Mouse (Mus musculus) gastrocnemius, postnatal 36 days (tissue): ENCODE measurements around the gene Prkcq. TPM values are rescaled to one million over a fixed set of nuclear protein-coding genes. Genes with fewer than 3 reads are reported as not detected.

Experiments used
- DNase-seq, 2 experiments: peaks; one replicate each; pipeline ENCODE4 v3.0.0; 2022
- intact Hi-C: fragments of 180-260 bp; cut with DNase I; formaldehyde crosslinking; loops from one replicate; pipeline ENCODE4 v1.15.1; 2025
- total RNA-seq, 2 experiments: library from RNA; stranded (reverse); gene quantifications; 2 replicates each; pipeline ENCODE4 v1.2.3; 2021

The Prkcq gene
- total RNA-seq, 2 experiments from 2014 or later = 45.6 to 65.2 TPM

DNA sequence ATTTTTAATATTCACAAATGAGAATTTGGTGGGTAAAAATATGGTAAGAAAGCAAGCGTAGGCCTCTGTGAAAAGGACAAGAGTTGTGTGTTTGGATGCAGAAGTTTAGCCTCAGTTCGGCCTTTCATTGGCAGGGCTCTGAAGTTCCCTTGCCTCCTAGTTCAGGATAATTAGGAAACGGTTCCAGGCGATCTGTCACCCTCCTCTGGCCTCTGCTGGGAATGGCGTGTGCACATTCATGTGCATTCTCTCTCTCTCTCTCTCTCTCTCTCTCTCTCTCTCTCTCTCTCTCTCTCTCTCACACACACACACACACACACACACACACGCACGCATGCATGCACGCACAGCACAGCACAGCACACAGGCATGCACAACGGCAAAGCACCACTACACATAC lies 93.5 kb downstream of the Prkcq start:
- no peak for DNase-seq
- intact Hi-C loops = no loop called here

DNA sequence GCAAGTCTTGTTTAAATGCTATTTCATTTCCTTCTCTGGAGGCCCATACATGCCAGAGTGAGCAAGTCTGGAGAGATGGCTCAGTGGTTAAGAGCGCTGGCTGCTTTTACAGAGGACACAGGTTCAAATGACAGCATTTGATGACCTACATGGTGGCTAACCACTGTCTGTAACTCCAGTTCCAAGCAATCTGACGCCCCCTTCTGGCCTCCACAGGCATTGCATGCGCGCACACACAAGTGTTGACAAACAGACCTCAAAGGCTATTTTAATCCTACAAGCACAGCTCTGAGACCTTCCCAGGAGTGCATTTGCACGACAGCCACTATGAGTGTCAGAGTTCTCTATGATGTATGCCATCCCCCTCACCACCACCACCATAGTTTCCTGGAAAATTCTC lies 94.4 kb downstream of the Prkcq start:
- intact Hi-C loops = no loop called here
- no peak for DNase-seq

DNA sequence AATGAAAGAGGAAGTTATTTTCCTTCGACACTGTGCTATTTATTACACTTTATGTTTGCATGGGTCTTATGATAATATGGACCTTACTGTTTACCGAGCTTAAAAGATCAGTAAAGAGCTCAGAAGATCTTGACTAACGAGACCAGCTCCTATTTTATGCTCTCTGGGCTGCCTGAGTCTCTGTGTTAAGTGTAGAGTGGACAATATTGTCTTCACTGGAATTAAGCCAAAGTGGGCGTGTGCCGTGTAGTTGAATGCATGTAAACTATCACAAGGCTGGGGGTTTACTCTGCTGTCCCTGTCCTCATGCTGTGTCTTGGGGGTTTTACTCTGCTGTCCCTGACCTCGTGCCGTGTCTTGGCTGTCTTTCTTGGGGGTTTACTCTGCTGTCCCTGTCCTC lies 107.1 kb downstream of the Prkcq start:
- intact Hi-C loops = no loop called here
- no peak for DNase-seq

DNA sequence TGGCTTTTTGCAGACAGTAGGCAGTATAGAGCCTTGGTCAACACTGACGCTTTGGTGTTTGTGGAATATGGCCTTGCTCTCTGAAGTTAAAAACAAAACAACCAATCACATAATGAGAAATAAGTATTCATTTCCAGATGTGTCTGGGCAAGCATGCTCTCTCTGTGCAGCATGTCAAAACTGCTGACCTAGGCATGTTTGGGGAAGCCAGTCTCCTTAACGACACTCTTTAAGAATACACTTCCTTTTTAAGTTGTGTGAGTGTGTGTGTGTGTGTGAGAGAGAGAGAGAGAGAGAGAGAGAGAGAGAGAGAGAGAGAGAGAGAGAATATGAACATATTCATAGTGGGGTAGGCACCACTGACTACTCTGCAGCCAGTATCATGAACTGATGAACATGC lies 108.3 kb downstream of the Prkcq start:
- intact Hi-C loops = loop anchor here (10.0 kb wide), 1 partner anchor 165 kb away; no protein-coding TSS in a partner anchor
- no peak for DNase-seq

DNA sequence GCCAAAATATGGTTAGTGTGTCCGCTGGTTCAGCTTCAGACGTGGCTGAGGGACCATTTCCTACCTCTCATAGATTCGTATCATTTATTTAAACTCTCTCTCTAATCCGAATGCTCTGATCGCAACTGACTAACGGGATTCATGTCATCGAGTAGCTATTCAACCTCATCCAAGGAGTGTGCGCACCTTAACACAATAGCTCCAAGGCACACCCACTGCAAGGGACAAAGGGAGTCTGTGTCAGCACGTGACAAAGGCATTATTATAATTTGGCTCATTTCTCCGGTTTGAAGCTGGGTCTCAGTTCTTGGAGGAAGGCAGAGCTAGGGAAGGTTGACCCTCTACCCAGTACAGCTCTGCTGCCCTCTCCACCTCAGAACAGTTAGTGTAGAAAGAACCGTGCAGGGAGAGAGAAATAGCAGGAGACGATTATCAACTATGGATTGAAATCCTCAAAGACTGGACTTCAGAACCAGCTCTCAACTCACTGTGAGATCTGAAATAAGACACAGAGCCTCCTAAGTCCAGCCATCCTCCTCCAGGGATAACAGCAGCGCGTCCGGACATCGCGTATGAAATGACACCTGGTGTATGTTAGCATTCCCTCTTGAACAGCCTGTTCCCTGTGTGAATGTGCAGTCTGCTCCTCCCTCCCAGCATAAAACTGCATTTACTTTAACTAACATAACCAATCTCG lies 116.1 kb downstream of the Prkcq start:
- DNase-seq = no peak
- intact Hi-C loops = loop anchor here (10.0 kb wide), 1 partner anchor 173 kb away; no protein-coding TSS in a partner anchor

DNA sequence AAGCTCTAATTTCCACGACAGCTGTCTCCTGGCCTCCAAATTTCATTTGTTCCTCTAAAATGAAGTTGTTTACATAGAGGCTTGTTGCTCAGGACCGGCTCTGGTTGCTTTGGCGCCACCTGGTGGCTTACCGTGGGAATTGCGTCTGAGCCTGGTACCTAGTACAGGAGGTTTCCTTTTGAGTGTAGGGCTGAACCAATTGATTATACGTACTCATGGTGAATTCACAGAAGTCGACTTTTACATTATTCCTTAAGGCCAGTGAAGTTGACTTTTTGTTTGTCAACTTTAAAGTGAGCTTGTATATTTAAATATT lies 116.6 kb downstream of the Prkcq start:
- peak; percentile 70 to 73 for DNase-seq
- intact Hi-C loops = loop anchor here (10.0 kb wide), 1 partner anchor 174 kb away; no protein-coding TSS in a partner anchor

DNA sequence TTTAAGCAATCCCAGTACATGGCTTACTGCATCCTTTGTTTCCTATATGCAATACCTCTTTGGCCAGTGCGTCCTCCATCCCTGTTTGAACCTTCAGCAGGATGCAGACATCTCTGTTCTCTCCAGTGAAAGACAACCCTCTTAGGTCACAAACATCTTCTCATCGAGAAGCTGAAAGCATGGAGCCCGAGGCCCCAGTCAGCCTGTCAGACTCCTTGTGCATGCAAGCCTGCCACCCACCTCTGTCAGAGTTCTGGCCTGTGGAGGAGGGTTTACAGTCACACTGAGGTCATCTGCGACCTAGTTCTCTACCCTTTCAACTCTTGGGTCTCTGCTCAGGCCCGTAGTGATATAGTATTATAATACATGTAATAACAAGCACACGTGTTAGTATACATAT lies 119.0 kb downstream of the Prkcq start:
- DNase-seq = no peak
- intact Hi-C loops = no loop called here

DNA sequence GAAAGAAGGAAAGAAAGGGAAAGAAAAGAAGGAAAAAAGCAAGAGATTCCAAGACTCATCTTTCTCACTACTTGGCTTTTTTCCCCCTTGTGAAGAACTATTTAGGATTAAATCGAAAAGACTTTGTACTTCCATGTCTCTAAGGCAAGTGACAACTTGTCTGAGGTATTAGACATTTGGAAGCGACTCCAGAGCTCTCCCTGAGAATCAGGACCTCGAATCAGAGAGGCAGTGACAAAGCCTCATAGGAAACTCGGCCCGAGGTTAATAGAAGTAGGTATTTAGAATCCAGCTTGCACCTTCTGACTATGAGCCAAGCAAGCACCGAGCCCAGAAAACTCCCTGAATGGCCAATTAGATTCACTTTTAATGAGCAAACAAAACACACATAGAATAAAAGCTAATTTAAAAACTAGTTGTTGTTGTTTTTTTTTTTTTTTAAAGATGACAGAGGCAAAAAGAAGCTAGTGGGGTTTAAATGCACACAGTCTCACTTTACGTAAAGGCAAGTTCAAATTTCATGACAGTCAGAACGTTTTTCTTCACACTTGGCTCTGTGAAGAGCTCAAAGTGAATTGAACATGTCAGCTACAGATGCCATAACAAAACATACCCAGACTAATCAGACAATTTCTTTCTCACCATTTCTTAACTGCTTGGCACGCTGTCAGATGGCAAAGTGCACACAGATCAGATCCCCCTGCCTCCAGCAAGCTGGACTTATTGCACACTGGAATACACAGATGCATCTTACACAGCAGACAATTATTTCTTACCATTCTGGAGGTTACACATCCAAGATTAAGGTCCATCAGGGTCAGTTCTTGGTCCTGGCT lies 119.9 kb downstream of the Prkcq start:
- intact Hi-C loops = no loop called here
- DNase-seq = no peak

DNA sequence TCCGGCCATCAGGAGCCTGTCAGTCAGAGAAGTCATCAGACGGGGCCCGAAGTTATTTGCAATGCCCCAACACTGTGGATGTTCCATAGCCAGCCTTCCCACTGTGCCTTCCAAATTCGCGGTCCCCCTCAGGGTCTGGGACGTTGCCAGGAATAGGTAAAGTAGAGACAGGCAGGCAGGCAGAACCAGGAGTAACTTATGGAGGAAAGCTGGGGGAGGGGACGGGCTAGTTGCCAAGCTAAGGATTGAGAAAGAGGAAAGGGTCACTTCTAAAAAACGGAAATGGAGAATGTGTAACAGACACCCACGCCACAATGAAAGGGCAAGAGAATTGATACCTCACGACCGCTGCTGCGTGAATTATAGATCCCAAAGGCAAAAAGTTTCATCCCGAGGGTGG lies 121.2 kb downstream of the Prkcq start:
- intact Hi-C loops = no loop called here
- no peak for DNase-seq

DNA sequence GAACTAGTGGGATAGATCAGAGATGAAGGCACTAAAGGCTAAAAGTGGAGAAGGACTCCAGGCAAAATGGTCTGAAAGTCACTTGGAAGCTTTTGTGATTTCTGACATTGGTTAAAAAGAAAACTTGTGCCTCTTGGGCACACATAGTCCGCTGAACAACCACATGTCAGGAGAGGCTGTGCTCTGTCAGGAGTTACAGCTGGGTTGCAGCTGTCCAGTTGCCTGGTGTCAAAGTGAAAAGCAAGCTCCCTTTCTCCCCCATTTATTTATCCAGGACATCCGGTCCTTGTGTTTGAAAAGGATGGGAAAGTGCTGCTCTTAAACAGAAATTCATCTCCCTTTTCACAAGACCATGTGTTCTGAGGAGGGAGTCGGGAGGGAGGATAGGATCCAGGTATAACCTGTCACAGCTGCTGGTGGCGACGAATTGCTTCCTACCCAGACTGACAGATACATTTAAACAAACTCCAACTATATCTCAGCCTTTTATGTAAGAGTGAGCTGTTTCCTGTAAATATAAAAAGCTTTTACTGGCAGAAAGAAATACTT lies 122.8 kb downstream of the Prkcq start:
- intact Hi-C loops = no loop called here
- no peak for DNase-seq

DNA sequence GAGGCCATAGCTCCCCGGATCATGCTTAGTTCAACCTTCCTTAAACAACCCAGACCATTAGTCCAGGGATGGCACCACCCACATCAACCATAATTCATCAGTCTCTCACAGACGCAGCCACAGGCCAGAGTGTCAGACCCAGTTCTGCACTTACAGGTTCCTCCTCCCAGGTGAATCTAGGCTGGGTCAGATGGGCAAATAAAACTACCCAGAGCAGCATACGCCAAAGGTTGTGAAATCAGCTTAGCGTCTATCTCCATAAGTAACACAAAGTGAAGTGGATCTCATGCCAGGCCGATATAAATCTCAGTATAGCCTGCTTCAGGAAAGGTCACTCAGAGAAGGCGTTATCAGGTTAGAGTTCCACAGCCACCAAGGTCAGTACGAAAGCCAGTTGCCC lies 126.9 kb downstream of the Prkcq start:
- no peak for DNase-seq
- intact Hi-C loops = no loop called here

DNA sequence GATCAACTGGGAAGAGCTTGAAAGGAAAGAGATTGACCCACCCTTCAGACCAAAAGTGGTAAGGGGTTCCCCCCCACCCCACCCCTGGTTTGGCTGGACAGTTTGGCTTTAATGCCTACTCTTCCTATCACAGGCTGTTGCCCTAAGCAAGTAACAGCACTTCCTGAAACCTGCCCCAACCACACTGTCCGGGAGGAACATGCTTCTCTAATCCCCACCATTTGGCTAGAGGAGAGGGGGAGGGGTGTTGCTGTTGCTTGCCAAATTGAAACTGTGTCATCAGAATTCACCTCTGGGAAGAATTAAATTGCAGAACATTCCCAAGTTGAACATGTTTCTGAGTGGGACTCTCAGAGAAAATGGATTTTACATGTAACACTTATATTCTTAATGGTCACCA lies 127.5 kb downstream of the Prkcq start:
- intact Hi-C loops = no loop called here
- no peak for DNase-seq

DNA sequence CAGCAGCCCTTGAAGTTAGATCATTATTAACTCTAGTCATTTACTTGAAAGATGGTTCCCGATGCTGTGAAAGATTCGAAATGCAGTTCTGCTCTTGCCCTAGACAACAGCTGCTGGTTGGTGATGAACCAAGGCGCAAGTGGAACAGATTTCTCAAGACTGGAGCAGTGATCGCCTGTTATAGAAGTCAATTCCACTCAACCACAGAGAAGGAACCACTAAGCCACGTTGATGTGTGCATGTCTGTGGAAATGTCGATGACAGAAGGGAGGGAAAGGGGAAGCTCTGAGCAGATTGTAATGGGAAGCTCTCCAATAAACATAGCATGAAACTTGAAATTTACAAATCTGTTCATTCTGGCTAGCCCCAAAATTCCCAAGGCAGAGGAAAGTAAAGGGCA lies 128.5 kb downstream of the Prkcq start:
- intact Hi-C loops = no loop called here
- no peak for DNase-seq

DNA sequence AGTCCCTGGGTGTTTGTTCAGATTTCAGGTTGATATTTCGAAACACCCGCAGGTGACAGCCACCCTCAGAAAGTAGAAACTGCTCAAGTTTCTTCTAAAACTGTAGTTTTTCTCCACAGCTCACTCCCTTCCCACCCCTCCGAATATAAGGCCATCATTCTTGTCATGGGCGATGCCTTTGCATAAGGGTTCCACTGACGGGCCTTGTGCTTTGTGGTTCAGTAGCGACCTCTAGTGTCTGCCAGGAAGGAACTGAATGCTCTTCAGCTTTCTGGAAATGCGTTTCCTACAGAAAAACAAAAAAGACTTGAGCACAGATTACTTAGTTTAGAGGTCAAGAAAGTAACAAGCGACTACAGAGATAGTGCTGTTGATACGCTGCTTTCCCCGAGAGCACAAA lies 148.3 kb downstream of the Prkcq start:
- intact Hi-C loops = loop anchor here (10.0 kb wide), 1 partner anchor 535 kb away; no protein-coding TSS in a partner anchor
- no peak for DNase-seq

DNA sequence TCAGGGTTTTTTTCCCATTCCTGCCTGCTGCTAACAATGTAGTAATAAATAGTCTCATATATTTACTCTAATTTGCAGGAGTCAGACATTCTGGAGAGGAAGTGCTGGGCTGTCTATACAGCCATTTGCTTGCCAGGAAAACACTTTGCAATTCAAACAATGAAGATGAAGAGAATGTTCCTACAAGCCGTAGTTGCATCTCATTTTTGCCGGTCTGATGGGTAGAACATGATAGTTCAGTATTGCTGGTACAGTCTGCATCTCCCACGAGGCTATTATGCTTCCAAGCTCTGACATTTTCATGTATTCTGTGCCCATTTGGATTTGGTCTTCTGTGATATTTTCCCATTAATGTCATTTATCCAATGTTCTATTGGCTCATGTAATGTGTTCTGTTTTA lies 150.5 kb downstream of the Prkcq start:
- intact Hi-C loops = loop anchor here (10.0 kb wide), 1 partner anchor 538 kb away; no protein-coding TSS in a partner anchor
- no peak for DNase-seq

DNA sequence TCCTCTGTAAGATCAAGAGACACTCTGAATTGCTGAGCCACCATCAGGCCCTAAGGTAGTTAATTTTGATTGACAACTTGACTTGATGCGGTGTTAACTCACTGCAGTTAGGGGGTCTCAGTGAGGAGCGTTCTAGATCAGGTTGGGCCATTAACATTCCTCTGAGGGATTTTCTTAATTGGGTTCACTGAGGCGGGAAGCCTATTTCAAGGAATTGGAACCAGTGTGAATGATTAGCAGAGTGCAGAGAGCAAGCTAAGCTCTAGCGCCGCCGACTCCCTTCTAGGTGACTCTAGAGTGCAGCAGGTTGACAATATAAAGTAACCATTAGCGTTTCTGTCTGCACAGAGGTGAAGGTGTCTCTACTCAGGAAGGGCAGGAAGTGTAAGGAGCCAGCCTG lies 155.4 kb downstream of the Prkcq start:
- intact Hi-C loops = loop anchor here (10.0 kb wide), 1 partner anchor 542 kb away; no protein-coding TSS in a partner anchor
- DNase-seq = no peak

DNA sequence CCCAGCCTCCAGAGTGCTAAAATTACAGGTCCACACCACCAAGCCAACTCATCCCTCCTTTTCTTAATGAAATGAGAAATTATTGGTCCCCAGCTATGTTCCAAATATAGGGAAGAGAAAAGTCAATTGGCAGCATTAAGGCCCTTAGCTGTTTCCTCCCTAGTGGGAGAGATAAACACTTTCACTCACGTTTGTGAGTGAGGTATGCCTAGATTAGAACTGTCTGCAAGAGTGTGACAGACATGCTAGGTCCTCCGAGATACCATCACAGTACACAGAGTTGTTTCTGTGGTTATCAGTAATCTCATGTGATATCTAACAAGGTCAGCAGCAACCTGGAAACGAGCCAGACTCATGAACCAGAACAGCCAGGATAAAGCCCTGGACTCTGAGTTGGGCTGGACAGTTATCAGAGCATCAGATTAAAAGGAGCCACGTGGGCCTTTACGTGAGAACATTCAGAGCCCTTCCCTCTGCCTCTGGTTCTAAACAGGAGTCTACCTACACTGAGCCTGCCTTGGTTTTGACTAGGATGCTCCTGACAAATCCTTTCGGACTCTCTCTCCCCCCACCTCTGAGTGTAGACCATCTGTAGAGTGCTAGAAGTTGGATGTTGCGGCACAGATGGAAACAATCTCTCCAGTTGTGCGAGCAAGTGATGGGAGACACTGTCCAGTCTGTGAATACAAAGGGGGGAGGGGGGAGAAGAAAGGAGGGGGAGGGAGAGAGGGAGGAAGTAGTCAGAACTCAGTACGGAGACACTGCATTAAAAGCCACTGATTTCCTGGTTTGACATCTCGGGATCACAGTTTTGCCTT lies 157.7 kb downstream of the Prkcq start:
- intact Hi-C loops = loop anchor here (5.0 to 10.0 kb wide), 3 partner anchors 133 to 545 kb away; no protein-coding TSS in a partner anchor

DNA sequence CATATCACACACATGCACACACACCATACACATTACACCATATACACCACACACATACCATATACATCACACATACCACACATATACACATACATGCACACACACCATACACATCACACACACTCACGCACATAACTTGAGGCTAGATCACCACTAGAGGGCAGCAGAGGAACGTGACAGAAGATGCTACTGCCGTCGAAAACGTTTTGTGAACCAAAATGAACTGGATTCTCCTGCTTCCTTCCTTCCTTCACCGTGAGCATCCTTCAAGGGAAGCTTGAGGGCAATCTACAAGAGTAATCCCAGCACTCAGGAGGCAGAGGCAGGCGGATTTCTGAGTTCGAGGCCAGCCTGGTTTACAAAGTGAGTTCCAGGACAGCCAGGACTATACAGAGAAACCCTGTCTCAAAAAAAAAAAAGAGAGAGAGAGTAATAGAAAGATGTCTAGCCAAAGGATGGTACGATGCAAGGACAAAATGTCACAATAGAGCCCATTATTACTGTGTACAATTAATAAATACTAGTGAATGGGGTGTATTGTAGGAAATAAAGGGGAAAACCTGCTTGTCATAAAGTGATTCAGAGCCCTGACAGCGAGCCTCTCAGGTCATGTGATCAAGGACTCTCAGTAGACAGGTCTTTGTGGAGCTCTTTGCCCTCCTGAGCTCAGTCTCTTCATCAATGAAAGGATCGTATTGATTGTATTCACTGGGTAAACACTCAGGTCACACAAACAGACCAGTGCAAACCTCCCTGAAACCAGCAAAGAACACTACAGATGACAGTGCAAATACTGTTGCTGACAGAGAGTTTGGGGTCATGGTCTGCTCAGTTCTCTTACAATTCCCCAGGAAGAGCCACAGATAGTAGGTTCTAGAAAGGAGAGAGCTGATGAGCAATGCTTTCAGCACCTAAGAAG lies 159.9 kb downstream of the Prkcq start:
- intact Hi-C loops = loop anchor here (1.0 to 5.0 kb wide), 3 partner anchors 131 to 211 kb away; no protein-coding TSS in a partner anchor
- DNase-seq = peak in 1 of 2 experiments; percentile 35

More for the DNA sequence above, 157.7 kb downstream of the Prkcq start:
- DNase-seq = no peak

DNA sequence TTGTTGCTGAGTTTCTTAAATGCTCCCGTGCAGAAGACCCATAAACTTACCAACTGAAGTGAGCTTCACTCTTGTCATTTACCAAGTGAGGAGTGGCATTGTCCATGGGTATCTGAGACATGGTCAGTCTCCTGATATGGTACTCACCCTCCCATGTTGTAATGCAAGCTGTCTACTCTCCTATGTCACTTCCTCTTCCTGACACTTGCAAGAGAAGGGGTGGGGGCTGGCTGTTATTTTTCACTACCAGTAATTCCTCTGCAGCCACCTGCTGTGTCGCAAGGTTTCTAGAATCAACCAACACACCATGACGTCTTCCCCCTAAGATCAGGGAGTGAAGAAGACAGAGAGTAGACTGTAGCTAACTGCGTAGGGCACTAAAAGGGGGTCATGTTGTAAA lies 160.6 kb downstream of the Prkcq start:
- no peak for DNase-seq
- intact Hi-C loops = loop anchor here (1.0 to 5.0 kb wide), 3 partner anchors 130 to 210 kb away; no protein-coding TSS in a partner anchor
